Mouse (Mus musculus) midbrain, embryonic 15.5 days (tissue): Measurements from ENCODE around the gene Dscam. TPM values are rescaled to one million over a fixed set of nuclear protein-coding genes. Genes with fewer than 3 reads are reported as not detected.

Experiments
- ATAC-seq: fragments of 200-750 bp; cut with Nextera tagmentation; replicated peaks from 2 replicates; pipeline ENCODE4 v1.8.0; 2017; ENCODE audit warnings: moderate TSS enrichment
- H3K27ac ChIP-seq: fragments of 300-500 bp; sonication (generic); 2 replicates; pipeline ENCODE4 v1.5.1; 2015; ENCODE audit warnings: mild to moderate bottlenecking, inconsistent platforms
- H3K27me3 ChIP-seq: fragments of 300-500 bp; sonication (generic); replicated peaks from 2 replicates; pipeline ENCODE4 v1.6.1; 2015; ENCODE audit warnings: inconsistent platforms
- H3K36me3 ChIP-seq: fragments of 300-500 bp; sonication (generic); replicated peaks from 2 replicates; pipeline ENCODE4 v1.6.1; 2015; ENCODE audit warnings: inconsistent platforms
- H3K4me1 ChIP-seq: fragments of 300-500 bp; sonication (generic); 2 replicates; pipeline ENCODE4 v1.6.1; 2015; ENCODE audit warnings: inconsistent platforms
- H3K4me2 ChIP-seq: fragments of 300-500 bp; sonication (generic); 2 replicates; pipeline ENCODE4 v1.6.1; 2015; ENCODE audit warnings: inconsistent platforms, mild to moderate bottlenecking, moderate library complexity
- H3K4me3 ChIP-seq: fragments of 300-500 bp; sonication (generic); 2 replicates; pipeline ENCODE4 v1.5.1; 2015; ENCODE audit warnings: mild to moderate bottlenecking, inconsistent platforms
- H3K9ac ChIP-seq: fragments of 300-500 bp; sonication (generic); 2 replicates; pipeline ENCODE4 v1.6.1; 2015; ENCODE audit warnings: mild to moderate bottlenecking, inconsistent platforms
- H3K9me3 ChIP-seq: fragments of 300-500 bp; sonication (generic); 2 replicates; pipeline ENCODE4 v1.6.1; 2016; ENCODE audit warnings: inconsistent platforms
- WGBS: fragments of 180-500 bp; shearing (Covaris S2); methylation state at CpG from one replicate; pipeline ENCODE4 v1.1.7; 2015; ENCODE audit warnings: mixed read lengths; 5-methylcytosine and 5-hydroxymethylcytosine counted together
- polyA plus RNA-seq: library from polyadenylated mRNA; unstranded; fragments of >200 nt; fragmentation: Nextera tagmentation; extraction: Ambion mirVana; gene quantifications from 2 replicates; pipeline ENCODE4 v1.2.1, GENCODE M21; 2015

The Dscam gene
- polyA plus RNA-seq, 1 experiment from 2014 or later, result 16.2 TPM

DNA sequence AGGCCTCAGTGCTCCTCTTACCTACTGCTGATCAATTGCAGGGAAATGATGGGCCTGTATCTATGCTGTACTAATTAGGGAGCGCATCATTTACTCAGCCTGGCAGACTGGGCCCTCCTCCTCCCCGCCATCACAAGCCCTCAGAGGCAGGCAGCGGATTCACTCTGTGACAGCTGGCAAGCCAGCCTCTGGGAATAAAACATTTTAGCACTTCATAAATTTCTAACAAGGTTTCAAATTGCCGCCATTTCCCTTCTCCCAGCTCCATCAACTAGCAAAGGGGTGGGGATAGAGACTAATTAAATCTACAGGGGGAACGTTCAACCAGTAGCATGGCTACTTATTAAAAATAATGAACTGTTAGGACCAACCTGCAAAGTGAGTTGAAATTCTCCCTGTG is 72.0 kb downstream of the Dscam start:
- Histone ChIP-seq H3K9ac (no peak overlapping the region), H3K9me3 (no peaks in the 10 kb centered on the region), H3K4me2 (no peak overlapping the region), H3K36me3 (no peaks in the 10 kb centered on the region), H3K4me3 (no peak overlapping the region), H3K4me1 (peaks cover 29% of the 10 kb centered on the region), H3K27ac (peak overlapping the region; percentile 63), H3K27me3 (no peaks in the 10 kb centered on the region)
- peak; percentile 77 for ATAC-seq
- 24% methylated on average over 5 of the region's 5 CpGs for WGBS

- no peaks in the 10 kb centered on the region for H3K36me3 ChIP-seq
- no peak for ATAC-seq
- H3K4me3 ChIP-seq, result no peak overlapping the region
- WGBS, result 87% methylated on average over 2 of the region's 2 CpGs
- H3K27ac ChIP-seq, result no peak overlapping the region
- H3K27me3 ChIP-seq, result no peaks in the 10 kb centered on the region
- H3K9me3 ChIP-seq, result no peaks in the 10 kb centered on the region
- H3K4me2 ChIP-seq, result no peak overlapping the region
- H3K4me1 ChIP-seq, result peaks cover 29% of the 10 kb centered on the region
- no peak overlapping the region for H3K9ac ChIP-seq
These were observed 73.8 kb downstream of the Dscam start for GRCm38 (mm10) chr16:97096709-97097108.

DNA sequence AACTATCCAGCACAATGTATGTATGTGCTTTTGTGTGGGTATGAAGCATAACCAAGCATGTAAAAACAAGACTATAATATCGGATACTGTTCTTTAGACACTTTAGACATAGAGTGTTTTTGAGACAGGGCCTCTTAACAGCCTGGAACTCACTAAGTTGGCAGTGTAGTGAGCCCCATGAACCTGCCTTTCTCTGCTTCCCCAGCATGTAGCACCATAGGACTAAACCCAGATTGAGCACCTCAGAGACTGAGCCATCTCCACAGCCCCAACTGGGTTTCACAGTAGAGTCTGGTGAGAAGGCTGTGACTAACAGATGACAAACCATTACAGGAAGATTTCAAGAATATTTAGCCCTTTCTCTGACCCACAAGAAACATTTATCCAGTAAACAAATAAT is 75.1 kb downstream of the Dscam start:
- no peaks in the 10 kb centered on the region for H3K9me3 ChIP-seq
- no peak overlapping the region for H3K27ac ChIP-seq
- H3K36me3 ChIP-seq, result no peaks in the 10 kb centered on the region
- no peak overlapping the region for H3K4me2 ChIP-seq
- no peak for ATAC-seq
- H3K4me1 ChIP-seq, result peaks cover 29% of the 10 kb centered on the region
- WGBS, result 96% methylated on average over 1 of the region's 1 CpGs
- H3K4me3 ChIP-seq, result no peak overlapping the region
- H3K9ac ChIP-seq, result no peak overlapping the region
- H3K27me3 ChIP-seq, result no peaks in the 10 kb centered on the region

GRCm38 (mm10) chr16:97089339-97089738 is 81.2 kb downstream of the Dscam start:
- no peaks in the 10 kb centered on the region for H3K27me3 ChIP-seq
- no peak overlapping the region for H3K4me2 ChIP-seq
- no peaks in the 10 kb centered on the region for H3K9me3 ChIP-seq
- H3K4me3 ChIP-seq, result no peak overlapping the region
- no peak overlapping the region for H3K9ac ChIP-seq
- WGBS, result 67% methylated on average over 3 of the region's 3 CpGs
- no peak for ATAC-seq
- no peaks in the 10 kb centered on the region for H3K4me1 ChIP-seq
- H3K36me3 ChIP-seq, result no peaks in the 10 kb centered on the region
- no peak overlapping the region for H3K27ac ChIP-seq

DNA sequence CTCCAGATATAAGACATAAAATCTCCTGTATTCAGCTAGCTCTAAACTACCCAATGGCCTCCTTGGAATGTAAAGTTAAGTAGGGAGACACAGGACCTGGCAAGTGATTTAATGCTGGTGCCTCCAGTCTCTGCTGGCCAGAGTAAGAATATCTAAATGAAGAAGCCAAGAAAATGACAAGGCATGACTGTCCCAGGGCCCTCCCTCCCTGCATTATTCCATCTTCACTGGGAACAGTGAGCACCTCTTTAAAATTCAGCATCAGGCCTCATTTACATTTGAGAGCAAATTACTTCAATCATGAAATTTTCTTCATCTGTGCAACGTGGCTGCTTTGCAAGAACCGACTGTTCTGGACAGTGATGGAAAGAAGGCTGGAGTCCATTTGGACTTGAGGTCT is 86.9 kb downstream of the Dscam start:
- Histone ChIP-seq H3K9ac (no peak overlapping the region), H3K4me3 (no peak overlapping the region), H3K36me3 (no peaks in the 10 kb centered on the region), H3K27me3 (no peaks in the 10 kb centered on the region), H3K4me2 (no peak overlapping the region), H3K9me3 (no peaks in the 10 kb centered on the region), H3K27ac (no peak overlapping the region), H3K4me1 (no peaks in the 10 kb centered on the region)
- 43% methylated on average over 2 of the region's 2 CpGs for WGBS
- no peak for ATAC-seq

- no peak overlapping the region for H3K4me2 ChIP-seq
- no peaks in the 10 kb centered on the region for H3K27me3 ChIP-seq
- no peak overlapping the region for H3K4me3 ChIP-seq
- 84% methylated on average over 4 of the region's 4 CpGs for WGBS
- ATAC-seq, result no peak
- no peaks in the 10 kb centered on the region for H3K36me3 ChIP-seq
- H3K4me1 ChIP-seq, result peaks cover 6% of the 10 kb centered on the region; the same call in 1 of the 2 replicates
- H3K9me3 ChIP-seq, result no peaks in the 10 kb centered on the region
- no peak overlapping the region for H3K9ac ChIP-seq
- no peak overlapping the region for H3K27ac ChIP-seq
These were observed 94.5 kb downstream of the Dscam start for GRCm38 (mm10) chr16:97075920-97076572.

- no peaks in the 10 kb centered on the region for H3K36me3 ChIP-seq
- ATAC-seq, result no peak; the same call in 1 of the 2 replicates
- no peak overlapping the region for H3K4me2 ChIP-seq
- no peak overlapping the region for H3K4me3 ChIP-seq
- WGBS, result 63% methylated on average over 6 of the region's 6 CpGs
- H3K27ac ChIP-seq, result no peak overlapping the region
- H3K9ac ChIP-seq, result no peak overlapping the region
- H3K4me1 ChIP-seq, result peaks cover 6% of the 10 kb centered on the region; the same call in 1 of the 2 replicates
- H3K9me3 ChIP-seq, result no peaks in the 10 kb centered on the region
- H3K27me3 ChIP-seq, result no peaks in the 10 kb centered on the region
These were observed 95.2 kb downstream of the Dscam start for GRCm38 (mm10) chr16:97075137-97075902.

GRCm38 (mm10) chr16:97073847-97074246 is 96.7 kb downstream of the Dscam start:
- Histone ChIP-seq H3K9ac (no peak overlapping the region), H3K4me1 (peaks cover 6% of the 10 kb centered on the region; the same call in 1 of the 2 replicates), H3K27me3 (no peaks in the 10 kb centered on the region), H3K36me3 (no peaks in the 10 kb centered on the region), H3K27ac (no peak overlapping the region), H3K9me3 (no peaks in the 10 kb centered on the region), H3K4me2 (no peak overlapping the region), H3K4me3 (no peak overlapping the region)
- WGBS, result 93% methylated on average over 1 of the region's 1 CpGs
- no peak for ATAC-seq

GRCm38 (mm10) chr16:97072624-97073023 is 97.9 kb downstream of the Dscam start:
- Histone ChIP-seq H3K4me3 (no peak overlapping the region), H3K27me3 (no peaks in the 10 kb centered on the region), H3K4me1 (peaks cover 6% of the 10 kb centered on the region; the same call in 1 of the 2 replicates), H3K4me2 (no peak overlapping the region), H3K36me3 (no peaks in the 10 kb centered on the region), H3K27ac (no peak overlapping the region), H3K9ac (no peak overlapping the region), H3K9me3 (no peaks in the 10 kb centered on the region)
- no peak for ATAC-seq
- 92% methylated on average over 2 of the region's 2 CpGs for WGBS

- H3K9ac ChIP-seq, result no peak overlapping the region
- no peaks in the 10 kb centered on the region for H3K27me3 ChIP-seq
- H3K4me2 ChIP-seq, result no peak overlapping the region
- H3K27ac ChIP-seq, result no peak overlapping the region
- H3K9me3 ChIP-seq, result no peaks in the 10 kb centered on the region
- H3K36me3 ChIP-seq, result no peaks in the 10 kb centered on the region
- ATAC-seq, result no peak
- H3K4me1 ChIP-seq, result no peaks in the 10 kb centered on the region
- no peak overlapping the region for H3K4me3 ChIP-seq
- WGBS, result 76% methylated on average over 4 of the region's 4 CpGs
These were observed 103.7 kb downstream of the Dscam start for GRCm38 (mm10) chr16:97066856-97067255.

DNA sequence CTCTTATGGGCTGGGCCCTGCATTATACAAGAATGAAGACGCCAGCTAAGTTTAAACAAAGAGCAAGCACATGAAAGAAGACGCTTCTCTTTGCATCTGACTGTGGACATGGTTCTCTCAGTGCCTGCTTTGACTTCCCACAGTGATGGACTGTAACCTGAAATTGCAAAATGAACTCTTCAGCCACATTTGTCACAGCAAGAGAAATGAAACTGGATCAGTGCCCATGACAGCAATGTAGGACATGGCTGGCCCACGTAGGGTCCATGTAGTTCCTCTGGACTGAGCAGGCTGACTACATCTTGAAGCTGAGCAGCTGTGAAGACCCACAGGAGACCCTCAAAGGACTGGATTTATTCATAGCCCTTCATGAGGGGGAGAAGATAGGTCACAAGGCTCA is 108.3 kb downstream of the Dscam start:
- Histone ChIP-seq H3K27ac (no peak overlapping the region), H3K9ac (no peak overlapping the region), H3K9me3 (no peaks in the 10 kb centered on the region), H3K27me3 (no peaks in the 10 kb centered on the region), H3K4me1 (peaks cover 10% of the 10 kb centered on the region; the same call in 1 of the 2 replicates), H3K4me3 (no peak overlapping the region), H3K36me3 (no peaks in the 10 kb centered on the region), H3K4me2 (no peak overlapping the region)
- ATAC-seq, result no peak
- 81% methylated on average over 3 of the region's 3 CpGs for WGBS

DNA sequence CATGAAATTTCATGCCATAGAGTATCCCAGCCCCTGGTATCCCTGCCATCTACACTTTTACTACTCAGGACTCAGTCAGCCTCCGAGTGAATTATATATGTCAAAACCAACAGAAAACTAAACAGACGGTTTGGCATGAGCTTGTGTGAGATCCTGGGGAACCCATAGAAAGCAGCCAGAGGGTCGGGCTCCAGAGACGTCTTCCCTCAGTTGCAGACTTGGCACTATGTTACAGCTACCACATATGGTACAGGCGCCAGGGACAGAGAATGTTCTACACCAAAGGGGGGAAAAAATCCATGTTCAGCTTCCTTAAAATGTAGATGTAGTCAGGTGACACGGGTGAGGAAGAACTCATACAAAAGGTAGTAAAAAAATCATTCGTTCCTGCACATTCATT is 109.2 kb downstream of the Dscam start:
- Histone ChIP-seq H3K4me3 (no peak overlapping the region), H3K4me1 (peaks cover 10% of the 10 kb centered on the region; the same call in 1 of the 2 replicates), H3K27me3 (no peaks in the 10 kb centered on the region), H3K36me3 (no peaks in the 10 kb centered on the region), H3K9me3 (no peaks in the 10 kb centered on the region), H3K27ac (no peak overlapping the region), H3K4me2 (no peak overlapping the region), H3K9ac (no peak overlapping the region)
- ATAC-seq, result no peak
- 90% methylated on average over 7 of the region's 7 CpGs for WGBS

GRCm38 (mm10) chr16:97060736-97061135 is 109.8 kb downstream of the Dscam start:
- Histone ChIP-seq H3K4me1 (peaks cover 10% of the 10 kb centered on the region; the same call in 1 of the 2 replicates), H3K27ac (no peak overlapping the region)
- no peak for ATAC-seq

More at GRCm38 (mm10) chr16:97060736-97061135, 109.8 kb downstream of the Dscam start:
- no peak overlapping the region for H3K4me2 ChIP-seq
- H3K4me3 ChIP-seq, result no peak overlapping the region
- H3K9ac ChIP-seq, result no peak overlapping the region
- H3K36me3 ChIP-seq, result no peaks in the 10 kb centered on the region
- H3K9me3 ChIP-seq, result no peaks in the 10 kb centered on the region
- H3K27me3 ChIP-seq, result no peaks in the 10 kb centered on the region
